Mouse (Mus musculus) megakaryocyte-erythroid progenitor cell, adult 5-6 weeks (primary cell): ENCODE data around the gene Stim1. TPM values are rescaled to one million over a fixed set of nuclear protein-coding genes. Genes with fewer than 3 reads are reported as not detected.
"Not testable (repeated sequence)": the region's sequence is repeated elsewhere in the genome, so short reads cannot be mapped to it uniquely, and the experiment has no call there.

ENCODE experiments used
- ATAC-seq: replicated peaks from 2 replicates; pipeline ENCODE4 v1.8.0; 2016; ENCODE audit warnings: mild to moderate bottlenecking, inconsistent platforms; ENCODE audit not compliant: severe bottlenecking, poor library complexity, low FRiP score, low TSS enrichment
- total RNA-seq, 2 experiments: library from RNA; stranded (forward) in 1 of 2; stranded (reverse) in 1 of 2; fragments of 200-1000, 215-1000 nt in 1 of 2; fragments of >200 nt in 1 of 2; fragmentation: Nextera tagmentation in 1 of 2; gene quantifications; 2 replicates each; pipeline ENCODE4 v1.2.3; 2014 to 2017

Stim1 gene
- total RNA-seq, 2 experiments from 2014 or later: 19.4 to 37.7 TPM

- ATAC-seq: peak; percentile 70
Measured at GRCm38 (mm10) chr7:102407440-102407839, 139.8 kb downstream of the Stim1 start.

GRCm38 (mm10) chr7:102415272-102415671 is 147.7 kb downstream of the Stim1 start:
- not testable (repeated sequence) for ATAC-seq

GRCm38 (mm10) chr7:102415841-102416240 is 148.2 kb downstream of the Stim1 start:
- no peak for ATAC-seq

GRCm38 (mm10) chr7:102417398-102417797 is 149.8 kb downstream of the Stim1 start:
- ATAC-seq: peak; percentile 90

- ATAC-seq: no peak
Measured at GRCm38 (mm10) chr7:102422036-102422435, 154.4 kb downstream of the Stim1 start.

GRCm38 (mm10) chr7:102425933-102426685 is 158.5 kb downstream of the Stim1 start:
- ATAC-seq: peak; percentile 58; the same call in 1 of the 2 replicates

GRCm38 (mm10) chr7:102434344-102434743 is 166.7 kb downstream of the Stim1 start:
- no peak for ATAC-seq

GRCm38 (mm10) chr7:102440822-102441656 is 173.4 kb downstream of the Stim1 start:
- ATAC-seq: no peak

- peak; percentile 91 for ATAC-seq
Measured at GRCm38 (mm10) chr7:102441657-102442391, 174.2 kb downstream of the Stim1 start, which contains the start of gene Rrm1. Rrm1 (plus strand) TSS chr7:102441695.

GRCm38 (mm10) chr7:102442432-102442831 is 174.8 kb downstream of the Stim1 start:
- no peak for ATAC-seq

GRCm38 (mm10) chr7:102444301-102444700 is 176.7 kb downstream of the Stim1 start:
- ATAC-seq: peak; percentile 77

GRCm38 (mm10) chr7:102446438-102446837 is 178.8 kb downstream of the Stim1 start:
- ATAC-seq: no peak

- no peak for ATAC-seq
Measured at GRCm38 (mm10) chr7:102458618-102459380, 191.2 kb downstream of the Stim1 start.

GRCm38 (mm10) chr7:102467566-102467965 is 200.0 kb downstream of the Stim1 start:
- no peak for ATAC-seq

- no peak for ATAC-seq
Measured at GRCm38 (mm10) chr7:102472675-102473074, 205.1 kb downstream of the Stim1 start.

GRCm38 (mm10) chr7:102476601-102477000 is 209.0 kb downstream of the Stim1 start:
- ATAC-seq: no peak

GRCm38 (mm10) chr7:102477377-102477776 is 209.8 kb downstream of the Stim1 start:
- 0 out of 2 replicates have a peak, but pooled peaks have one; percentile 22 for ATAC-seq

GRCm38 (mm10) chr7:102478425-102478824 is 210.8 kb downstream of the Stim1 start:
- 0 out of 2 replicates have a peak, but pooled peaks have one; percentile 21 for ATAC-seq

- ATAC-seq: no peak
Measured at GRCm38 (mm10) chr7:102478926-102479325, 211.3 kb downstream of the Stim1 start.
